Mouse (Mus musculus) embryonic facial prominence, embryonic 14.5 days (tissue): Measurements from ENCODE around the gene Ptpru. TPM values are rescaled to one million over a fixed set of nuclear protein-coding genes. Genes with fewer than 3 reads are reported as not detected.

Experiments used
- ATAC-seq: fragments of 200-750 bp; cut with Nextera tagmentation; 2 replicates; pipeline ENCODE4 v1.8.0; 2017; ENCODE audit warnings: low read depth, moderate number of reproducible peaks, moderate TSS enrichment
- DNase-seq: peaks from one replicate; pipeline ENCODE4 v3.0.0-alpha.2; 2015; ENCODE audit warnings: low spot score
- H3K27ac ChIP-seq: fragments of 300-500 bp; sonication (generic); replicated peaks from 2 replicates; pipeline ENCODE4 v1.5.1; 2014; ENCODE audit warnings: low read depth, mild to moderate bottlenecking, low read length, moderate library complexity
- H3K27me3 ChIP-seq: fragments of 300-500 bp; sonication (generic); replicated peaks from 2 replicates; pipeline ENCODE4 v1.6.1; 2014; ENCODE audit warnings: low read length; ENCODE audit not compliant: control insufficient read depth, insufficient read depth
- H3K36me3 ChIP-seq: fragments of 300-500 bp; sonication (generic); 2 replicates; pipeline ENCODE4 v1.6.1; 2014; ENCODE audit warnings: low read length, mixed read lengths; ENCODE audit not compliant: control insufficient read depth, insufficient read depth
- H3K4me1 ChIP-seq: fragments of 300-500 bp; sonication (generic); 2 replicates; pipeline ENCODE4 v1.6.1; 2014; ENCODE audit warnings: antibody characterized with exemption, low read length; ENCODE audit not compliant: control insufficient read depth, insufficient read depth
- H3K4me2 ChIP-seq: fragments of 300-500 bp; sonication (generic); 2 replicates; pipeline ENCODE4 v1.6.1; 2014; ENCODE audit warnings: low read depth, mild to moderate bottlenecking, low read length, moderate library complexity, mixed read lengths
- H3K4me3 ChIP-seq: fragments of 300-500 bp; sonication (generic); 2 replicates; pipeline ENCODE4 v1.5.1; 2014; ENCODE audit warnings: low read depth, mild to moderate bottlenecking, low read length
- H3K9ac ChIP-seq: fragments of 300-500 bp; sonication (generic); 2 replicates; pipeline ENCODE4 v1.6.1; 2014; ENCODE audit warnings: low read depth, mild to moderate bottlenecking, low read length, moderate library complexity, mixed read lengths
- H3K9me3 ChIP-seq: fragments of 300-500 bp; sonication (generic); 2 replicates; pipeline ENCODE4 v1.6.1; 2016; ENCODE audit warnings: low read length; ENCODE audit not compliant: control insufficient read depth
- WGBS: fragments of 180-500 bp; shearing (Covaris S2); extraction: QIAGEN DNeasy Blood & Tissue Kit; methylation state at CpG from one replicate; pipeline ENCODE4 v1.1.7; 2014; 5-methylcytosine and 5-hydroxymethylcytosine counted together
- polyA plus RNA-seq: library from polyadenylated mRNA; unstranded; fragments of >200 nt; fragmentation: Nextera tagmentation; extraction: Ambion mirVana; gene quantifications from 2 replicates; pipeline ENCODE4 v1.2.1, GENCODE M21; 2014

Ptpru gene
- polyA plus RNA-seq = 21.6 and 22.5 TPM in 2 replicates

- H3K4me3 ChIP-seq = peak within 1 kb of the TSS; percentile 57
- H3K27me3 ChIP-seq = no peaks in the 10 kb centered on the region
- ATAC-seq (peak; percentile 84), DNase-seq (peak; percentile 86)
- H3K4me1 ChIP-seq = no peaks in the 10 kb centered on the region; the same call in 1 of the 2 replicates
- no peaks in the 10 kb centered on the region for H3K9me3 ChIP-seq
- H3K4me2 ChIP-seq = peak within 1 kb of the TSS; percentile 80
- under 1% methylated on average over 21 of the region's 72 CpGs for WGBS
- H3K27ac ChIP-seq = peak within 1 kb of the TSS; percentile 13
- H3K9ac ChIP-seq = peak within 1 kb of the TSS; percentile 81
- no peaks in the 10 kb centered on the region for H3K36me3 ChIP-seq
Observed at GRCm38 (mm10) chr4:131837872-131838524, at the start of gene Ptpru. Gene Ptpru (minus strand): TSS chr4:131838288.

DNA sequence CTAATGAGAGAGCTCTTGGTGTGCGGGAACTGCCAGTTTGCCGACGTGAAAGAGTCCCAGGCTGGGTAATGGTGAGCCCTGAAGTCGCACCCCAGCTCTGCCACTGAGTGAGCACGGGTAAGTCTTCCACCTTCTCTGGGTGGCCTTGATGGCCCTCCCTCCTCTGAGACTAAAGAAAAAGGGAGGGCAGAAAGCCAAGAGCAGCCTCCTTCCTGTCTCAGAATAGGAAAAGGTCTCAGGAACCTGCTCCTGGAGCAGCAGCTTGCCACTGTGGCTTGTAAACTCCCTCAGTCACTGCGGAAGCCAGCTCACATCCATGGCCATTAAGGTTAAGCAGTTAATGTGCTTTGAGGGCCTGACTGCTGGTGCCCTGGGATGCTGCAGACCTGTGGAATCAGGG, 47.3 kb upstream of the Ptpru start:
- no peaks in the 10 kb centered on the region for H3K27me3 ChIP-seq

DNA sequence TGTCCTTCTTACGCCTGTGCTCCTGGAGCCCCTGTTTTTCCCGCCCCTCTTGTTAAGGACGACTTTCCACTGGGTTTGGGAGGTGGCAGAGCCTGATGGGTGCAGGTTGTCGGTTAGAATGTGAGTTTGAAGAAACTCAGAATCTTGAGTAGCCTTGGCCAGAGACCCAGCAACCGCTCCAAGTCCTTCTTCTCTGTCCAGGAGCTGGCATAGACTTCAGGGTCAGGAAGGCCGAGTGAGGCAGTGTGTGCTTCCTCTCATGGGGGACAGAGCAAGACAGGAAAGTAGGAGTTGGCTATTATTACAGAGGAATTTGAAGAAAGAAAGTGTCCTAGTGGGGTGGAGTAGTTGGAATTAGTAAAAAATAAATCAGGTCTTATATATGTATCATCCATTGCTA, 45.5 kb upstream of the Ptpru start:
- ATAC-seq = no peak
- no peak overlapping the region for H3K9ac ChIP-seq

More for the DNA sequence above, 47.3 kb upstream of the Ptpru start:
- H3K36me3 ChIP-seq = peaks cover 32% of the 10 kb centered on the region
- 80% methylated on average over 6 of the region's 6 CpGs for WGBS
- no peak overlapping the region for H3K4me3 ChIP-seq
- peaks cover 15% of the 10 kb centered on the region for H3K4me1 ChIP-seq
- DNase-seq = no peak
- no peak overlapping the region for H3K27ac ChIP-seq
- H3K9me3 ChIP-seq = no peaks in the 10 kb centered on the region
- H3K4me2 ChIP-seq = no peak overlapping the region
- no peak for ATAC-seq
- H3K9ac ChIP-seq = no peak overlapping the region

GRCm38 (mm10) chr4:131881306-131881705, 43.2 kb upstream of the Ptpru start:
- H3K9ac ChIP-seq = no peak overlapping the region
- ATAC-seq = no peak
- peaks cover 36% of the 10 kb centered on the region for H3K4me1 ChIP-seq
- 76% methylated on average over 7 of the region's 7 CpGs for WGBS
- H3K27ac ChIP-seq = no peak overlapping the region; the same call in 1 of the 2 replicates
- H3K4me2 ChIP-seq = no peak overlapping the region
- H3K4me3 ChIP-seq = no peak overlapping the region
- H3K36me3 ChIP-seq = peaks cover 21% of the 10 kb centered on the region
- no peaks in the 10 kb centered on the region for H3K9me3 ChIP-seq
- no peak for DNase-seq
- H3K27me3 ChIP-seq = no peaks in the 10 kb centered on the region

More for the DNA sequence above, 45.5 kb upstream of the Ptpru start:
- no peaks in the 10 kb centered on the region for H3K9me3 ChIP-seq
- peaks cover 22% of the 10 kb centered on the region for H3K4me1 ChIP-seq
- no peak overlapping the region for H3K4me2 ChIP-seq
- no peak overlapping the region for H3K4me3 ChIP-seq
- no peak for DNase-seq
- no peak overlapping the region for H3K27ac ChIP-seq
- no peaks in the 10 kb centered on the region for H3K27me3 ChIP-seq
- peaks cover 27% of the 10 kb centered on the region for H3K36me3 ChIP-seq
- WGBS = 75% methylated on average over 6 of the region's 6 CpGs

DNA sequence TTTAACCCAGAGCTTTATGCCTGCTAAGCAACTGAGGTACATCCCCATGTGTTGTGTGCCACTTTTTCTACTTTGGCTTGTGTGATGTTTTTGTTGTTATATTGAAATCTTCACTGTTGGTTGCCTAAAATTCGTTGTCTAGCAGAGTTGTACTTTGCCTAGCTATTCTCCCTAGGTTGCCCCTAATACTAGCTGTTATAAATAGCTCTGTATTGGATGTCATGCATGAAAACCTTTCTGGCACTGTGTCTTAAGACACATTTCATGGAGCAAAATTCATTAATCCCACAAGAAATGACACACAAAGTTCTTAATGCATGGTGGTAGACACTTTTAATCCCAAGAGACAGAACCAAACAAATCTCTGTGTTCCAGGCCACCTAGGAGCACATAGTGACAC, 41.6 kb upstream of the Ptpru start:
- Histone ChIP-seq H3K4me2 (no peak overlapping the region), H3K9ac (no peak overlapping the region), H3K36me3 (peaks cover 6% of the 10 kb centered on the region; the same call in 1 of the 2 replicates), H3K9me3 (no peaks in the 10 kb centered on the region), H3K4me1 (peaks cover 51% of the 10 kb centered on the region), H3K27me3 (no peaks in the 10 kb centered on the region), H3K4me3 (no peak overlapping the region), H3K27ac (no peak overlapping the region)
- ATAC-seq (no peak), DNase-seq (no peak)
- WGBS = 70% methylated on average over 1 of the region's 1 CpGs

DNA sequence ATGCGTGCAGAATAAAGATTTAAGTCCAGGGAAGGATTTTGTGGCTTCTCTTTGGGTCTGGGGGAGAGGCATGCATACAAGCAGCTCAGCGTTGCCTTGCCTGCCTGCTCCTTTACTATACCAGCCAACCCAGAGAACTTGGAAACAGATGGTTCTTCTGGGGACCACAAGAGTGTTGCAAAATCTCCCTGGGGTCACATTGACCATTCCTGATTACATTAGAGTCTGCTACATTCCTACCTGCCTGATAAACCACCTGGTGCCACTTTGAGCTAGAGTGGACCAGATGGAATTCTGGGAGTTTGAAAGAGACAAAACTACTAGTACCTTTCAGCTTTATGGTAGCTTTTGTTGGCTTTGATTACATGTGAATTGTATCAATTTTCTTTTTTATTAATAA, 38.7 kb upstream of the Ptpru start:
- no peaks in the 10 kb centered on the region for H3K36me3 ChIP-seq
- H3K4me2 ChIP-seq = peak overlapping the region; percentile 77; the same call in 1 of the 2 replicates
- no peak overlapping the region for H3K4me3 ChIP-seq
- ATAC-seq = no peak
- no peak for DNase-seq
- 62% methylated on average over 2 of the region's 2 CpGs for WGBS
- H3K27me3 ChIP-seq = no peaks in the 10 kb centered on the region
- peak overlapping the region; percentile 8; the same call in 1 of the 2 replicates for H3K9ac ChIP-seq
- no peaks in the 10 kb centered on the region for H3K9me3 ChIP-seq
- H3K4me1 ChIP-seq = peaks cover 51% of the 10 kb centered on the region
- no peak overlapping the region for H3K27ac ChIP-seq

DNA sequence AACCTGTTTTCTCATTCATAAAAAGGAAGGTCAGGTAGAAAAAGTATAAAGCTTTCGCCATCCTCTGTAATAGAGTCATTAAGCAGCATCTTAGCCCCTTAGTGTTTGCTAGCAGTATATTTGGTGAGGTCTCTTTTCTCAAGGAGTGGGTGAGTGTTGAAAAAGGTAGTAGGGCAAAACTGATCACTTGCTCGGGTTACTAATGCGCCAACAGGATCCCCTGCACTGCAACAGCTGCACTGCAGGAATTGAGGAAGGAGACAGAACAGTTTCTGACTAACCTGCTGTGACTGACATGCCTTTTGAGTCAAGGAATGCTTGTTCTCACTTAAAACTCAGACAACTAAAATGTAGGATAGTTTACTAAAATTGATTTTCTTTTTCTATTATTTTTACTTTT, 37.2 kb upstream of the Ptpru start:
- Histone ChIP-seq H3K27ac (0 out of 2 replicates have a peak overlapping the region, but pooled peaks have one; percentile 100), H3K9me3 (no peaks in the 10 kb centered on the region), H3K36me3 (no peaks in the 10 kb centered on the region), H3K4me1 (peaks cover 42% of the 10 kb centered on the region), H3K27me3 (no peaks in the 10 kb centered on the region), H3K9ac (peak overlapping the region; percentile 100), H3K4me3 (peak overlapping the region; percentile 100), H3K4me2 (peak overlapping the region; percentile 77)
- no peak for ATAC-seq
- DNase-seq = no peak
- WGBS = 29% methylated on average over 3 of the region's 3 CpGs

DNA sequence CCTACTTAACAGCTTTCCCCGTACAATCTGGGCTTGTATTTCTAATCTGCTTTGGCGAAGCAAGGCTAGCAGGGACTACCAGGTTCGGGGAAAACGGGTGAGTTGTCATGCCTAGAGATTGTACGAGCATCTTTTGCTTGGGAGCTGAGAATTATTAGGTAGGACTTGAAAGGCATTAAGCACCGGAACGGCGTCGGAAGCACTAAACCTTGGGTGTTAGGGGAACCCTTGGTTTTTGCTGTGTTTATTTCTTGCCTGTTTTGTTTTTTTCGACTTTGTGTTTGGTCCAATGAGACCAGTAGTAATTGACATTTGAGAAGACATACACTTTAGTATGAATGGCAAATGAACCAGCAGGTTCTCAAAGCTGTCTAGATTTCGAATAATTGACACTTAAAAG, 36.5 kb upstream of the Ptpru start:
- 4% methylated on average over 11 of the region's 11 CpGs for WGBS

GRCm38 (mm10) chr4:131874169-131874536, 36.1 kb upstream of the Ptpru start:
- DNase-seq = no peak

More for the DNA sequence above, 36.5 kb upstream of the Ptpru start:
- Histone ChIP-seq H3K27ac (peak overlapping the region; percentile 100), H3K36me3 (no peaks in the 10 kb centered on the region), H3K4me1 (peaks cover 41% of the 10 kb centered on the region), H3K9ac (peak overlapping the region; percentile 100), H3K4me3 (peak overlapping the region; percentile 100), H3K4me2 (peak overlapping the region; percentile 77), H3K9me3 (no peaks in the 10 kb centered on the region), H3K27me3 (no peaks in the 10 kb centered on the region)
- no peak for DNase-seq
- no peak for ATAC-seq

More at GRCm38 (mm10) chr4:131874169-131874536, 36.1 kb upstream of the Ptpru start:
- Histone ChIP-seq H3K9me3 (no peaks in the 10 kb centered on the region), H3K27me3 (no peaks in the 10 kb centered on the region), H3K9ac (peak overlapping the region; percentile 100), H3K36me3 (no peaks in the 10 kb centered on the region), H3K4me3 (peak overlapping the region; percentile 100), H3K27ac (peak overlapping the region; percentile 100), H3K4me1 (peaks cover 37% of the 10 kb centered on the region), H3K4me2 (peak overlapping the region; percentile 77)
- no peak for ATAC-seq
- 1% methylated on average over 18 of the region's 20 CpGs for WGBS
